Mouse (Mus musculus) midbrain, embryonic 14.5 days (tissue): ENCODE measurements at regions not wholly inside any gene's neighbourhood (a gene's known extent, or its start where the extent isn't known, plus 50 kb on each side); places are given as distances from the start of the nearest gene placed in this dataset.

ENCODE experiments used
- ATAC-seq: fragments of 200-750 bp; cut with Nextera tagmentation; 2 replicates; pipeline ENCODE4 v1.8.0; 2017; ENCODE audit warnings: moderate number of reproducible peaks, moderate library complexity; ENCODE audit not compliant: low FRiP score, low TSS enrichment
- DNase-seq: peaks from one replicate; pipeline ENCODE4 v3.0.0-alpha.2; 2015
- H3K27ac ChIP-seq: fragments of 300-500 bp; sonication (generic); replicated peaks from 2 replicates; pipeline ENCODE4 v1.5.1; 2014; ENCODE audit warnings: mild to moderate bottlenecking, low read depth, low read length, moderate library complexity
- H3K27me3 ChIP-seq: fragments of 300-500 bp; sonication (generic); 2 replicates; pipeline ENCODE4 v1.6.1; 2014; ENCODE audit warnings: low read length, control low read depth, mixed read lengths; ENCODE audit not compliant: control insufficient read depth, insufficient read depth
- H3K36me3 ChIP-seq: fragments of 300-500 bp; sonication (generic); 2 replicates; pipeline ENCODE4 v1.6.1; 2014; ENCODE audit warnings: low read length, control low read depth; ENCODE audit not compliant: control insufficient read depth, insufficient read depth
- H3K4me1 ChIP-seq: fragments of 300-500 bp; sonication (generic); 2 replicates; pipeline ENCODE4 v1.6.1; 2014; ENCODE audit warnings: mild to moderate bottlenecking, antibody characterized with exemption, low read length, control low read depth; ENCODE audit not compliant: control insufficient read depth, insufficient read depth
- H3K4me2 ChIP-seq: fragments of 300-500 bp; sonication (generic); 2 replicates; pipeline ENCODE4 v1.6.1; 2014; ENCODE audit warnings: mild to moderate bottlenecking, low read length, moderate library complexity
- H3K4me3 ChIP-seq: fragments of 300-500 bp; sonication (generic); replicated peaks from 2 replicates; pipeline ENCODE4 v1.5.1; 2014; ENCODE audit warnings: low read depth, low read length
- H3K9ac ChIP-seq: fragments of 300-500 bp; sonication (generic); replicated peaks from 2 replicates; pipeline ENCODE4 v1.6.1; 2014; ENCODE audit warnings: mild to moderate bottlenecking, low read length, moderate library complexity
- H3K9me3 ChIP-seq: fragments of 300-500 bp; sonication (generic); 2 replicates; pipeline ENCODE4 v1.6.1; 2016; ENCODE audit warnings: low read length, control low read depth, mixed read lengths; ENCODE audit not compliant: control insufficient read depth
- WGBS: fragments of 180-500 bp; shearing (Covaris S2); extraction: QIAGEN DNeasy Blood & Tissue Kit; methylation state at CpG from one replicate; pipeline ENCODE4 v1.1.7; 2014; 5-methylcytosine and 5-hydroxymethylcytosine counted together

DNA sequence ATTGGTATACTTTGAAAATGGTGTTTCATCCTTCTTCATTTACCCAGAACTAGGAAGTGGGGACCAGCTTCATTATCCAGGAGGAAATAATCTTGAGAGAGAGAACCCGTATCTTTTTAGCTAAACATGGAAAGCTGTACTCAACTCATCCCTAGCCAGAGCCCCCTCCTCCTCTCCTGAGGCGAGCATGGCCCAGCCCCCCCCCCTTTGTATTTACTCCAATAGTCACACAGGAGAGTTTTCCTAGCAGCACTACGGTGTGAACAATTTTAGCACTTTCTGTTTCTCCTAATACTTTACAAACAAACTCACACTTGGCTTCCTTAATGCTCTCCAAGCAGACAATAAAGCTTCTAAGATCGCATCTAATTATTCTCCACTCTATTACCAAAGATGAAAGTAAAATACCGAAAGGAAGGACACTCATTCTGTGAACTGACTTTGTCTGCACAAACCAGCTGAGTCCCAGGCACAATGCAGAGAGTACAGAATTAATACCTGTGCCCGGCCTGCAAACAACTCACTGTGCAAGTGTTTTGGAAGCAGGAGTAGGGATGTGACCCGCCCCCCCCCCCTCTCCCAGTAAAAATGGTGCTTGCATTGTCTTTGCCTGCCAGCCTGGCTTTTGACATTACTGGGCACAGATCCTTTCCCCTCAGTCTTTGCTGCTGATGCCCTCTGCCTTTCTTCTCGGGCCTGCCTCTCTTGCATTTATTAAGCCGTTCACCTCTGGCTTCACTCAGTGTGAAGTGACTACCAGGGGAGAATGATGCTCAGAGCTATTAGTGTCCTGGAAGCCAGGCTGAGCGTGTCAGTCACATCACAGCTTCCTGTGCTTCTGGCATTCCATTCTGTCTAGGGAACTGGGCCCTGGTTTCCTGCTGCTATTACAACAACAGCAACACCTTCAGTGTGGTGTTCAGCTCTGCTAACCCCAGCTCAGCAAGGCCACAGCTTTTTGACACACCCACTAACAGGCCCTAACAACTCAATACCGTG lies 107.9 kb downstream of the Dad1 start:
- no peaks in the 10 kb centered on the region for H3K36me3 ChIP-seq
- no peaks in the 10 kb centered on the region for H3K9me3 ChIP-seq
- H3K27ac ChIP-seq, result peak overlapping the region; percentile 70
- no peak overlapping the region for H3K4me2 ChIP-seq
- no peak overlapping the region for H3K9ac ChIP-seq
- peaks cover 17% of the 10 kb centered on the region for H3K4me1 ChIP-seq
- peak; percentile 48 for DNase-seq
- peak; percentile 34; the same call in 1 of the 2 replicates for ATAC-seq
- H3K27me3 ChIP-seq, result no peaks in the 10 kb centered on the region
- H3K4me3 ChIP-seq, result no peak overlapping the region
- WGBS, result 17% methylated on average over 11 of the region's 11 CpGs

DNA sequence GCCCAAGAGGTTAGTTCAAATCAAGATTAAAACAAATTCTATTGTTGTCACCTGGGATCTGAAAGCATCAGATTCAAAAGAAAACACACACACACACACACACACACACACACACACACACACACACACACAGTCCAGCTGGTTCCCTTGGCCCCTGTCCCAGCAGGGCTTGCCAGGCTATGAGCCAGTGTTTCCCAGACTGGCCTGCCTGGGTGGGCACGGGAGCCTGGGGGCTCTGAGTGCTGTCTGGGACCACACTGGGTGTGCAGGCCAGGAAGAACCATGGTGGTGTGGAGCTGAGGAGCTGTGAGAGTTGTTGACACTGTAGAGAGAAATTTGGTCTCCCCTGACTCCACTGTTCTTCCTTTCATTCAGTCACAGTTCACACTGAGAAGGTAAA lies 110.1 kb downstream of the Dad1 start:
- Histone ChIP-seq H3K4me3 (no peak overlapping the region), H3K9me3 (no peaks in the 10 kb centered on the region), H3K27me3 (no peaks in the 10 kb centered on the region), H3K9ac (no peak overlapping the region), H3K36me3 (no peaks in the 10 kb centered on the region), H3K4me1 (peaks cover 17% of the 10 kb centered on the region), H3K27ac (no peak overlapping the region), H3K4me2 (no peak overlapping the region)
- DNase-seq (peak; percentile 55), ATAC-seq (no peak)
- WGBS, result 50% methylated on average over 1 of the region's 1 CpGs

DNA sequence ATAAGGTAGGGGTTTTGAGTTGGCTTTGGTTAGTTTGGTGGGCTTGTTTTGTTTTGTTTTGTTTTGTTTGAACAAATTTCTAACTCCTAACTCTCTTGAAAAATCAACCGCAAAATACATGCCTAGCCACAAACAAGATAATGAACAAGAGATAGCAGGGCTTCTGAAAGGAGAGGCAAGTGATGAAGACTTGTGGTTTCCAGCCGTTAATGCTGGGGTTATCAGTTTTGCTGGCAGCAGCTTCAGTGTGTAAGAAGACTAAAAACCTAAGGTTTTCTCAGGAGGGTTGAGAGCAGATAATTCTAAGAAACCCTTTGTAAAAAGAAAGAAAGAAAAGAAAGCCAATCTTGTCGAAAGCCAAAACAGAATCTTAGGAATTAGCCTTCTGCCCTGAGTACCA lies 115.6 kb downstream of the Dad1 start:
- Histone ChIP-seq H3K4me1 (no peaks in the 10 kb centered on the region), H3K9ac (no peak overlapping the region), H3K36me3 (no peaks in the 10 kb centered on the region), H3K4me3 (no peak overlapping the region), H3K27ac (no peak overlapping the region), H3K4me2 (no peak overlapping the region), H3K27me3 (no peaks in the 10 kb centered on the region), H3K9me3 (no peaks in the 10 kb centered on the region)
- WGBS, result 87% methylated on average over 3 of the region's 3 CpGs
- ATAC-seq (no peak), DNase-seq (no peak)

DNA sequence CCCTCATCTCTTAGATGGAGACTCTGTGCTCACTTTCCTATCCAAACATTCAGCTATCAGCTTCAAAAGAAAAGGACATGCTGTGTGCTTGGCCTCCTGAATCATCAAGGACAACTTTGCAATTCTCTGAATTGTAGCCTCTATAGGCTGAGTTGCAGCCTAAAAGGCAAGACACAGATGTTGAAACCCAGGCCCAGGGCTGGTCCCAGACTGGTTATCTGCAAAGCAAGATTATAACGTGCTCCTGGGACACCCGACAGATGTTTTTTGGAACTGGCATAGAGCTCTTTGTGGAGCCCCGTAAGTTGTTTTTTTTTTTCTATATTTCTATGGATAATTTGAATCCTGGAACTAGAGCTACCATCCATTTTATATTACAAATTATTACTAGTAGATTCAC lies 117.4 kb downstream of the Dad1 start:
- ATAC-seq, result no peak
- WGBS, result 94% methylated on average over 3 of the region's 3 CpGs
- Histone ChIP-seq H3K27me3 (no peaks in the 10 kb centered on the region), H3K4me3 (no peak overlapping the region), H3K9me3 (no peaks in the 10 kb centered on the region), H3K27ac (no peak overlapping the region), H3K36me3 (no peaks in the 10 kb centered on the region), H3K4me2 (no peak overlapping the region), H3K9ac (no peak overlapping the region), H3K4me1 (no peaks in the 10 kb centered on the region)
- DNase-seq, result no peak

DNA sequence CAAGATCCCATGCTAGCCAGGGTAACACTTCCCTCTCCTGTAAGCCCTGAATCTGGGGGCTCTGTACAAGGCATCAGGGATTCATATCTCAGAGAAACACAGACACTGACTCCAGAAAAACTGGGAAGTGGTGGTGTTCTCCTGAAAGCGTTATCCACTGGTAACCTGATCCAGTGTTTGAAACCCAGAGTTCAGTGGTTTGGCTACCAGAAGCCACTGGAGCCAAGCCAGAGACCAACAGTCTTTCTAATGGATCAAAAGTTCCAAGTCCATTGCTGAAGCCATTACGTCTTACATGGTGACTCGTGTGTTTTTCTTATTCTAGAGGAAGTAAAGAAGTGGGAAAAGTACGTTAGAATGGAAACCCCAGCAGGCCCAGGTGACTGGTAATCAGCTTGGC lies 125.6 kb downstream of the Dad1 start:
- WGBS, result 83% methylated on average over 4 of the region's 4 CpGs

DNA sequence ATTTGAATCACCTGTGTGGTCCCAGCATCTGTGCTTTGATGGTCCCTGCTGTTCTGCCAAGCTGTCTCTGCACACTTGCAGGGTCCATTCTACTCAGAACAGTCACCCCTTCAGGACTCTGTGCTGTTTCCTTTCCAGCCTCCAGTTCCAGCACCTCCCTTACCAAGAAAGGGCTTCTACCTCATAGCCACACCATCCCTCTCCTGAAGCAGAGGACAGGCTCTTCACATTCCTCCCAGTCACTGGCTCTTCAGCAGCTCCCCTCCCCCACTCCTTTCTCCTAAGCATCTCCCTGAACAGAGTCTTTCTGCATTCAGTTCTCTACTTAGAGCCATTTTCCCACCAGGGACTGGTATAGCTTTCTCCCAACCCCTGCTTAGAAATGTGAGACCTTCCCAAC lies 128.4 kb downstream of the Dad1 start:
- H3K36me3 ChIP-seq, result no peaks in the 10 kb centered on the region
- H3K4me3 ChIP-seq, result no peak overlapping the region
- H3K4me1 ChIP-seq, result no peaks in the 10 kb centered on the region
- no peak overlapping the region for H3K4me2 ChIP-seq
- H3K9ac ChIP-seq, result no peak overlapping the region
- no peaks in the 10 kb centered on the region for H3K9me3 ChIP-seq
- DNase-seq, result peak; percentile 36
- H3K27ac ChIP-seq, result no peak overlapping the region
- no peak for ATAC-seq
- H3K27me3 ChIP-seq, result no peaks in the 10 kb centered on the region

More for the DNA sequence above, 125.6 kb downstream of the Dad1 start:
- no peak for ATAC-seq
- no peak for DNase-seq
- Histone ChIP-seq H3K27me3 (no peaks in the 10 kb centered on the region), H3K4me3 (no peak overlapping the region), H3K4me1 (no peaks in the 10 kb centered on the region), H3K4me2 (no peak overlapping the region), H3K9ac (no peak overlapping the region), H3K27ac (no peak overlapping the region), H3K36me3 (no peaks in the 10 kb centered on the region), H3K9me3 (no peaks in the 10 kb centered on the region)

DNA sequence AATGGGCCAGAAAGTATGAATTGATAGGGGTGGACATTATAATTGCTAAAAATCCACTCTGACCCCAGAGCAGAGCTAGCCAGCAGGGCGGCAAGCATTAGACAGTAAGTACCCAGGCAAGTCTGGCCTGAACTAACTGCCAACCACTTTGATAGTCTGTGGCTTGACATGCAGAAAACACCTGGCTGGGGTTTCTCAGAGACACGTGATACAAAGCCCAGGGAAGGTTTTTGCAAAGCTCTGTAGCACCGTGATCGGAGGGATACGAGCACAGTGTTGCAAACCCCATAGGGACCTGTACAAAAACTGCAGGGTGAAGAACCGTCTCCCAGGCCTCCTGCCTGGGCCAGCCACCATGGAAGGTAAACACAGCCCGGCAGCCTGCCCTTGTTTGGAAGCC lies 131.9 kb downstream of the Dad1 start:
- Histone ChIP-seq H3K9ac (no peak overlapping the region), H3K9me3 (no peaks in the 10 kb centered on the region), H3K27me3 (no peaks in the 10 kb centered on the region), H3K36me3 (no peaks in the 10 kb centered on the region), H3K4me3 (no peak overlapping the region), H3K27ac (no peak overlapping the region), H3K4me2 (no peak overlapping the region), H3K4me1 (no peaks in the 10 kb centered on the region)
- WGBS, result 83% methylated on average over 7 of the region's 7 CpGs
- no peak for DNase-seq
- ATAC-seq, result no peak

DNA sequence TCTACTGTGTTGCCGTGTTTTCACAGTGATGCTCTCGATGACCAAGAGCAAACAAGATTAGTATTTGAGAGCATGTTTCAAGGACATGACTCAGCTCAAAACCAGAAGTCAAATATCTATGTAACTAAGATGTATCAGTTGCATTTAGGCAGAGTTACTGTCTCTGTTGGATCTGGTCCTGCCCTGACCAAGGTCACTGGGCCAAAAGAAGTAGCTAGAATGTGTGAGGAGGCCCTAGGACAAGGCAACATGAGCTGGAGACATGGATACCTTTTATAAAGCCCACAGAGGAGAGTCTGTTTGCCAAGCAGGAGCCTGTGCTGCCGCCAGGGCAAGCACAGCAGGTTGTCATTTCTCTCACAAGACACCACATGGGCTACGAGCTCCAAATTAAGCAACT lies 132.6 kb downstream of the Dad1 start:
- H3K4me1 ChIP-seq, result no peaks in the 10 kb centered on the region
- H3K27me3 ChIP-seq, result no peaks in the 10 kb centered on the region
- no peak for ATAC-seq
- H3K9me3 ChIP-seq, result no peaks in the 10 kb centered on the region
- H3K36me3 ChIP-seq, result no peaks in the 10 kb centered on the region
- no peak overlapping the region for H3K4me2 ChIP-seq
- H3K27ac ChIP-seq, result no peak overlapping the region
- no peak for DNase-seq
- H3K9ac ChIP-seq, result no peak overlapping the region
- H3K4me3 ChIP-seq, result no peak overlapping the region
- WGBS, result 84% methylated on average over 4 of the region's 4 CpGs

DNA sequence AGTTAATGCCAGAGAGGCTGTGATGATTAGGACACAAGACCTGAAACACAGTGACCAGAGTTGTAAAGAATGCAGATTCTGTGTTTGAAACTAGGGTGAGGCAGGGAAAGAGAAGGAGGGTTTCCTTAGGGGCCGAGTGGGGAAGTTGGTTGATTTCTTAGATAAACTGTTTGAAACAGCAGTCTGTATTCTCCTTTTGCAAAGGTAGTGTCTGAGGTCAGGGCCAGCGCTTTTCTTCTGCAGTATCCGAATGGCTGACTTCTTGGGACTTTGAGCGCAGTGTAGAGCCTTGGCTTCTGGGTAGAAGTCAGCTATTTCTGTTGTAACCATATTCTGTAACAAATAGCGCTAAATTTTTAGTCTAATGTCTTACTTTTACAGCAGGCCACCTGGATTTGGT lies 133.7 kb downstream of the Dad1 start:
- DNase-seq (no peak), ATAC-seq (no peak)
- Histone ChIP-seq H3K36me3 (no peaks in the 10 kb centered on the region), H3K9ac (no peak overlapping the region), H3K9me3 (no peaks in the 10 kb centered on the region), H3K27ac (no peak overlapping the region), H3K4me1 (no peaks in the 10 kb centered on the region), H3K4me2 (no peak overlapping the region), H3K4me3 (no peak overlapping the region), H3K27me3 (no peaks in the 10 kb centered on the region)
- 92% methylated on average over 5 of the region's 5 CpGs for WGBS
